Mouse (Mus musculus): ENCODE data around the gene Alk.

GRCm38 (mm10) chr17:72268529-72268928 is 335.9 kb downstream of the Alk start:
- no peak for TF ChIP-seq CTCF (IDR thresholded peaks at IDR 0.05; ENCODE audit: low read depth, low read length)
- TF ChIP-seq GATA1 (IDR thresholded peaks at IDR 0.05; ENCODE audit: borderline replicate concordance, low read length) = no peak
- no peak for TF ChIP-seq POLR2AphosphoS5 (IDR thresholded peaks at IDR 0.05; ENCODE audit: insufficient replicate concordance, low read depth, low read length)

Measured in G1E (cell line).